Mouse (Mus musculus) liver, adult 2 months (tissue): Measurements from ENCODE around the gene Gm11273. TPM values are rescaled to one million over a fixed set of nuclear protein-coding genes. Genes with fewer than 3 reads are reported as not detected.
"Not testable (repeated sequence)": the region's sequence is repeated elsewhere in the genome, so short reads cannot be mapped to it uniquely, and the experiment has no call there.

Source experiments
- DNase-seq: peaks from one replicate; pipeline ENCODE4 v3.0.0-alpha.2; 2011; ENCODE audit warnings: low read depth, low spot score; ENCODE audit errors: extremely low read depth
- H3K27ac ChIP-seq: fragments of 200-500 bp; replicated peaks from 2 replicates; pipeline ENCODE4 v1.5.1; 2012; ENCODE audit warnings: low read depth, mild to moderate bottlenecking, control low read depth, inconsistent platforms, low read length; ENCODE audit not compliant: insufficient read depth
- H3K27me3 ChIP-seq: fragments of 200-500 bp; 2 replicates; pipeline ENCODE4 v1.6.1; 2012; ENCODE audit warnings: mild to moderate bottlenecking, moderate library complexity, low read length, inconsistent platforms; ENCODE audit not compliant: control insufficient read depth, insufficient read depth
- H3K36me3 ChIP-seq: fragments of 200-500 bp; 2 replicates; pipeline ENCODE4 v1.6.1; 2012; ENCODE audit warnings: low read length, inconsistent platforms; ENCODE audit not compliant: control insufficient read depth, insufficient read depth
- H3K4me1 ChIP-seq: fragments of 200-500 bp; 2 replicates; pipeline ENCODE4 v1.6.1; 2011; ENCODE audit warnings: low read length; ENCODE audit not compliant: control insufficient read depth, insufficient read depth
- H3K4me3 ChIP-seq: fragments of 200-500 bp; 2 replicates; pipeline ENCODE4 v1.5.1; 2011; ENCODE audit warnings: low read depth, mild to moderate bottlenecking, control low read depth, low read length, moderate library complexity; ENCODE audit not compliant: insufficient read depth
- H3K79me2 ChIP-seq: fragments of 200-500 bp; 2 replicates; pipeline ENCODE4 v1.6.1; 2012; ENCODE audit warnings: inconsistent platforms, mild to moderate bottlenecking, low read length, moderate library complexity; ENCODE audit not compliant: control insufficient read depth, insufficient read depth
- H3K9ac ChIP-seq: fragments of 200-500 bp; 2 replicates; pipeline ENCODE4 v1.6.1; 2012; ENCODE audit warnings: low read depth, mild to moderate bottlenecking, control low read depth, inconsistent platforms, low read length
- CTCF ChIP-seq: fragments of 200-500 bp; IDR thresholded peaks from 2 replicates; pipeline ENCODE4 v1.5.1; 2011; ENCODE audit warnings: low read depth, low read length, control low read depth
- POLR2A ChIP-seq: fragments of 200-500 bp; IDR thresholded peaks from 2 replicates; pipeline ENCODE4 v1.6.1; 2011; ENCODE audit warnings: low read length, control low read depth; ENCODE audit not compliant: insufficient read depth; ENCODE audit errors: extremely low read depth
- WGBS: fragments of 180-500 bp; shearing (Covaris S2); methylation state at CpG from one replicate; pipeline ENCODE4 v1.1.7; 2018; 5-methylcytosine and 5-hydroxymethylcytosine counted together
- polyA plus RNA-seq: library from polyadenylated mRNA; depleted of rRNA; stranded (reverse); fragments of >200 nt; gene quantifications from 2 replicates; pipeline ENCODE4 v1.2.3, GENCODE M21; 2012
- total RNA-seq: library from RNA; depleted of rRNA; stranded (reverse); fragments of >200 nt; gene quantifications from 2 replicates; pipeline ENCODE4 v1.2.3, GENCODE M21; 2014

Gm11273 gene
- total and polyA plus RNA-seq, 2 experiments: 23.4 to 26.0 TPM

DNA sequence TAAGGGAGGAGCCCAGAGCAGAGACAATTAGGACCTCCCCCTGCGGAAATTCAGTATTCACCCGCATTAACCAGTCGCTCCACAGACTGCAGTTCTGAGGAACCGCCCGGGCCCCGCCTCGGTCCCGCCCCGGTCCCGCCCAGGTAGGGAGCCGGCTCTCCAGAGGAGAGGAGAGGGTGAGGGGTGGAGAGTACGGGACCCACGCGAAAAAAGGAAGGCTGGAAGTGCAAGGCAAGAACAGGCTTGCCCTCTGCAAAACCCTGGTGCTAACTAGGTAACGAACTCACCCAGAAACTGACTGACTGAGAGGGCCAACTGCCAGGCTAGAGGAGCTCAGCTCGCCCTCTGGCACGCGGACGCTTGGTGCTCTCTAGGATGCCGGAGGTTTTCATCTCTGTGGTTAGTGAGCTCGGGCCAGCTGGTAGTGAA, 5.0 kb upstream of the Gm11273 start:
- Histone ChIP-seq H3K36me3 (no peaks in the 10 kb centered on the region), H3K27ac (peak overlapping the region; percentile 86), H3K27me3 (no peaks in the 10 kb centered on the region), H3K4me1 (peaks cover 1% of the 10 kb centered on the region; the same call in 1 of the 2 replicates), H3K79me2 (no peaks in the 10 kb centered on the region), H3K9ac (peak overlapping the region; percentile 76), H3K4me3 (peak overlapping the region; percentile 90)
- DNase-seq: peak; percentile 82
- TF ChIP-seq CTCF (no peak), POLR2A (0 out of 2 replicates have a peak, but pooled peaks have one; percentile 42)
- WGBS: under 1% methylated on average over 21 of the region's 21 CpGs

GRCm38 (mm10) chr13:21502296-21502695, 1.1 kb upstream of the Gm11273 start:
- WGBS: 93% methylated on average over 5 of the region's 5 CpGs
- DNase-seq: no peak
- Histone ChIP-seq H3K27me3 (no peaks in the 10 kb centered on the region), H3K4me1 (peaks cover 1% of the 10 kb centered on the region; the same call in 1 of the 2 replicates), H3K79me2 (no peaks in the 10 kb centered on the region), H3K36me3 (no peaks in the 10 kb centered on the region), H3K27ac (no peak overlapping the region), H3K9ac (no peak overlapping the region), H3K4me3 (no peak overlapping the region)
- TF ChIP-seq POLR2A: no peak

DNA sequence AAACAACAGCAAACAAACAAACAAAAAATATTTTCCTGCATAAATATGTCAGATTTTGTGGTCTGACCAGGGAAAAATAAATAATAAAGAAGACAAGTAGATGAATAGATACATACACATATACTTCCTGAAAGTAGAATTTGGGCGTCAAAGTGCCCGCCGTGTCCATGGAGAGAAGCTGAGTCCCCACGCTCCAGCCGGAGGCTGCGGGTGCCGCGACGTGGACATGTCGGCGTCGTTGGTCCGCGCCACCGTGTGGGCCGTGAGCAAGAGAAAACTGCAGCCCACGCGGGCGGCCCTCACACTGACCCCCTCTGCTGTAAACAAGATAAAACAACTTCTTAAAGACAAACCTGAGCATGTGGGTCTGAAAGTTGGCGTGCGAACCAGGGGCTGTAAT, 6.1 kb downstream of the Gm11273 start, which contains the start of gene AK157302:
TSS of gene AK157302 (plus strand) at position 144 of the 400 bp plus-strand sequence.
- Histone ChIP-seq H3K4me1 (no peaks in the 10 kb centered on the region), H3K79me2 (no peaks in the 10 kb centered on the region), H3K9ac (no peak within 1 kb of the TSS), H3K27me3 (no peaks in the 10 kb centered on the region), H3K4me3 (no peak within 1 kb of the TSS), H3K36me3 (no peaks in the 10 kb centered on the region), H3K27ac (no peak within 1 kb of the TSS)
- no peak for DNase-seq
- TF ChIP-seq POLR2A (no peak), CTCF (no peak)
- 93% methylated on average over 21 of the region's 21 CpGs for WGBS

DNA sequence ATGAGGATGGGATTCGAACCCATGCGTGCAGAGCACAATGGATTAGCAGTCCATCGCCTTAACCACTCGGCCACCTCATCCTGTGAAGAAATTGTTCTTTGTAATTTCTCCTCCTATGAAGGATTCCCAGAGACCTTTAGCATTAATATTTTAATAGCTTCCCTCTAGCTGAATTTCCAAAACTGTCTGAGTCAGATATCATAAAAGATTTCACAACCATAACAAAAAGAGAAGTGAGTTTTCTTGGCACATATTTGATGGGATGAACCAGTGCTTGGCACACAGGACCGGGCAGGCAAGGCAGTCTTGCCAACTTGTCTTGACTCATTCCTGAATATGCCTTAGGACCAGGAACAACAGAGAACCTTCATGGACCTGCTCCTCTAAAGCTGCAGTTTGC, 8.4 kb downstream of the Gm11273 start:
- DNase-seq: no peak
- TF ChIP-seq POLR2A: no peak
- no peak for TF ChIP-seq CTCF

DNA sequence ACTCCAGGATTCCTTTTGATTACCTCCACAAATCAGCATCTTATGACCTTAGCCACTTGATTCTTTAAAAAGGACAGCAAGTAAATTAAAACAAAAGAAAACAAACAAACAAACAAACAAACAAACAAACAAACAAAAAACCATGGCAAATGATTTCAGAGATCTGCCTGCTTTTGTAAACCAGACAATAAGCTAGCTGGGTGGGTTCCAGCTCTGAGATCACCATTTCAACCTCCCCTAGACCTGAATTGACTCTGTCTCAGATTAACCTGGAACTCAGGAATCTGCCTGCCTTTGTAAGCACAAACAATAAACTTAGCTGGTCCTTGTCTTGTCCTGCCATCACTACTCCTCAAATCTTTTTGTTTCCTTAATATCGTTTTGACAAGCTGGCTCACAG, 14.3 kb downstream of the Gm11273 start:
- no peak for DNase-seq
- WGBS: 92% methylated on average over 1 of the region's 1 CpGs
- TF ChIP-seq POLR2A (no peak), CTCF (no peak)
- H3K4me3 ChIP-seq: no peak overlapping the region
- H3K9ac ChIP-seq: no peak overlapping the region
- H3K27ac ChIP-seq: no peak overlapping the region
- H3K27me3 ChIP-seq: no peaks in the 10 kb centered on the region
- H3K36me3 ChIP-seq: peaks cover 2% of the 10 kb centered on the region; the same call in 1 of the 2 replicates
- H3K4me1 ChIP-seq: no peaks in the 10 kb centered on the region
- no peaks in the 10 kb centered on the region for H3K79me2 ChIP-seq

More for the DNA sequence above, 8.4 kb downstream of the Gm11273 start:
- Histone ChIP-seq H3K9ac (no peak overlapping the region), H3K4me3 (no peak overlapping the region), H3K79me2 (no peaks in the 10 kb centered on the region), H3K27me3 (no peaks in the 10 kb centered on the region), H3K27ac (no peak overlapping the region), H3K36me3 (no peaks in the 10 kb centered on the region), H3K4me1 (no peaks in the 10 kb centered on the region)
- WGBS: 91% methylated on average over 5 of the region's 5 CpGs

GRCm38 (mm10) chr13:21478759-21479670, 22.2 kb downstream of the Gm11273 start, which contains the start of the genes Zkscan4 and Gm10065:
Gene Zkscan4 (plus strand): TSS chr13:21478907.
Gene Gm10065 (minus strand): TSS chr13:21479441.
- peak within 1 kb of the TSS; percentile 72 for H3K27ac ChIP-seq
- peak within 1 kb of the TSS; percentile 64 for H3K4me3 ChIP-seq
- H3K9ac ChIP-seq: peak within 1 kb of the TSS; percentile 44
- not testable (repeated sequence) for H3K79me2 ChIP-seq, H3K4me1 ChIP-seq, H3K36me3 ChIP-seq, H3K27me3 ChIP-seq
- WGBS: 3% methylated on average over 31 of the region's 31 CpGs
- TF ChIP-seq CTCF: 0 out of 2 replicates have a peak, but pooled peaks have one; percentile 2
- DNase-seq: peak; percentile 70
